Mouse (Mus musculus): ENCODE measurements around the gene Zfp609. TPM values are rescaled to one million over a fixed set of nuclear protein-coding genes. Genes with fewer than 3 reads are reported as not detected.

The Zfp609 gene
- polyA plus RNA-seq, 1 experiment from 2014 or later = 5.0 TPM

- Histone ChIP-seq H3K36me3 (ENCODE audit: control insufficient read depth, insufficient read depth, low read length) (no peaks in the 10 kb centered on the region), H3K9ac (ENCODE audit: low read depth, low read length) (no peak overlapping the region), H3K9me3 (ENCODE audit: control insufficient read depth, low read length) (no peaks in the 10 kb centered on the region), H3K27ac (ENCODE audit: low read depth, low read length) (no peak overlapping the region), H3K4me3 (ENCODE audit: low read length) (no peak overlapping the region), H3K27me3 (replicated peaks; ENCODE audit: control insufficient read depth, insufficient read depth, low read length) (no peaks in the 10 kb centered on the region), H3K4me1 (ENCODE audit: control insufficient read depth, insufficient read depth, low read depth, low read length) (peaks cover 8% of the 10 kb centered on the region), H3K4me2 (ENCODE audit: low read length) (no peak overlapping the region)
- WGBS = 13% methylated on average over 2 of the region's 2 CpGs
- ATAC-seq = no peak
Observed at GRCm38 (mm10) chr9:65833230-65833629, 5.9 kb upstream of the Zfp609 start.

- no peak for ATAC-seq
- WGBS = 9% methylated on average over 2 of the region's 2 CpGs
- Histone ChIP-seq H3K9me3 (ENCODE audit: control insufficient read depth, low read length) (no peaks in the 10 kb centered on the region), H3K27me3 (replicated peaks; ENCODE audit: control insufficient read depth, insufficient read depth, low read length) (no peaks in the 10 kb centered on the region), H3K27ac (ENCODE audit: low read depth, low read length) (peak overlapping the region; percentile 23; the same call in 1 of the 2 replicates), H3K4me2 (ENCODE audit: low read length) (no peak overlapping the region), H3K4me3 (ENCODE audit: low read length) (no peak overlapping the region), H3K4me1 (ENCODE audit: control insufficient read depth, insufficient read depth, low read depth, low read length) (peaks cover 10% of the 10 kb centered on the region), H3K9ac (ENCODE audit: low read depth, low read length) (no peak overlapping the region), H3K36me3 (ENCODE audit: control insufficient read depth, insufficient read depth, low read length) (no peaks in the 10 kb centered on the region)
Observed at GRCm38 (mm10) chr9:65832041-65832440, 4.7 kb upstream of the Zfp609 start.

- Histone ChIP-seq H3K27me3 (replicated peaks; ENCODE audit: control insufficient read depth, insufficient read depth, low read length) (no peaks in the 10 kb centered on the region), H3K27ac (ENCODE audit: low read depth, low read length) (no peak overlapping the region), H3K36me3 (ENCODE audit: control insufficient read depth, insufficient read depth, low read length) (no peaks in the 10 kb centered on the region), H3K9ac (ENCODE audit: low read depth, low read length) (no peak overlapping the region), H3K4me3 (ENCODE audit: low read length) (no peak overlapping the region), H3K9me3 (ENCODE audit: control insufficient read depth, low read length) (no peaks in the 10 kb centered on the region), H3K4me2 (ENCODE audit: low read length) (no peak overlapping the region), H3K4me1 (ENCODE audit: control insufficient read depth, insufficient read depth, low read depth, low read length) (peaks cover 10% of the 10 kb centered on the region)
- ATAC-seq = no peak
- WGBS = 41% methylated on average over 4 of the region's 4 CpGs
Observed at GRCm38 (mm10) chr9:65831164-65831563, 3.8 kb upstream of the Zfp609 start.

DNA sequence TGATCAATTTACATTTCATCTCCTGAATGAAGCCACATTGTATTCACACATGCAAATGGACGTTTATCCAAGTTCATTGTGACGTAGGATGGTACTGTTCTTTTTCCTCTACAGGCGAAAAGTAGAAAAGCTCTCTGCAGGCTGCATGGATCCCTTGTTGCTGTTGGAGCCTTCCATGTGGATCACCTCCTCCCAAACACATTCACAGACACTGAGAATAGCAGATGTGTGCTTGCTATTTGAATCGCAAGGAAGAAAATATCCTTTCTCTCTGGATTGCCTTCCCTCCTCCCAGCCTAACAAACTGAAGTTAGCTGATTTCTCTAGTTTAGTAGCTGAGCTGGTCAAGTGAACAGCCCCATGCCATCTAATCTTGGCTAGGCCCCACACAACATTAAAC lies 2.9 kb upstream of the Zfp609 start:
- Histone ChIP-seq H3K4me1 (ENCODE audit: control insufficient read depth, insufficient read depth, low read depth, low read length) (peaks cover 19% of the 10 kb centered on the region), H3K27me3 (replicated peaks; ENCODE audit: control insufficient read depth, insufficient read depth, low read length) (no peaks in the 10 kb centered on the region), H3K9ac (ENCODE audit: low read depth, low read length) (no peak overlapping the region), H3K36me3 (ENCODE audit: control insufficient read depth, insufficient read depth, low read length) (no peaks in the 10 kb centered on the region), H3K9me3 (ENCODE audit: control insufficient read depth, low read length) (no peaks in the 10 kb centered on the region), H3K27ac (ENCODE audit: low read depth, low read length) (no peak overlapping the region), H3K4me3 (ENCODE audit: low read length) (no peak overlapping the region), H3K4me2 (ENCODE audit: low read length) (no peak overlapping the region)
- ATAC-seq = no peak
- WGBS = 63% methylated on average over 4 of the region's 4 CpGs

DNA sequence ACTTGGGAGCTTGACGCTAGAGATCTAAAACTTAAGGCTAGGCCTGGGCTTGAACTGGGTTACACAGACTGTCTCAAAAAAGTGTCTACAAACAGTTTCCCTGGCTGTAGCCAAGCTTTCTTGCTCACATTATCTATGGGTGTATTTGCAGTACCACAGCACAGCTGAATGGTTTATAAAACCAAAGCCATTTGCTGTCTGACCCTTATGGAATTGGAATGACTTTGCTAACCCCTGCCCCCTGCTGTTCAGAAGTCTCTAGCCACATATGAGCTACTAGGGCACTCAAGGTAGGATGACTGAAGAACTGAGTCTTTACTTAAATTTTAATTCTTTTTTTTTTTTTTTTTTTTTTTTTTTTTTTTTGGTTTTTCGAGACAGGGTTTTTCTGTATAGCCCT lies 2.0 kb upstream of the Zfp609 start:
- no peak for ATAC-seq
- no peaks in the 10 kb centered on the region for H3K9me3 ChIP-seq (ENCODE audit: control insufficient read depth, low read length)
- no peak overlapping the region for H3K4me2 ChIP-seq (ENCODE audit: low read length)
- H3K9ac ChIP-seq (ENCODE audit: low read depth, low read length) = no peak overlapping the region
- H3K27ac ChIP-seq (ENCODE audit: low read depth, low read length) = no peak overlapping the region
- no peaks in the 10 kb centered on the region for H3K36me3 ChIP-seq (ENCODE audit: control insufficient read depth, insufficient read depth, low read length)
- no peaks in the 10 kb centered on the region for H3K27me3 ChIP-seq (replicated peaks; ENCODE audit: control insufficient read depth, insufficient read depth, low read length)
- 97% methylated on average over 1 of the region's 2 CpGs for WGBS
- peaks cover 26% of the 10 kb centered on the region for H3K4me1 ChIP-seq (ENCODE audit: control insufficient read depth, insufficient read depth, low read depth, low read length)
- H3K4me3 ChIP-seq (ENCODE audit: low read length) = no peak overlapping the region

GRCm38 (mm10) chr9:65828511-65828910 lies 1.1 kb upstream of the Zfp609 start:
- no peak for ATAC-seq
- WGBS = 38% methylated on average over 3 of the region's 3 CpGs
- Histone ChIP-seq H3K4me1 (ENCODE audit: control insufficient read depth, insufficient read depth, low read depth, low read length) (peaks cover 35% of the 10 kb centered on the region), H3K27me3 (replicated peaks; ENCODE audit: control insufficient read depth, insufficient read depth, low read length) (no peaks in the 10 kb centered on the region), H3K9me3 (ENCODE audit: control insufficient read depth, low read length) (no peaks in the 10 kb centered on the region), H3K27ac (ENCODE audit: low read depth, low read length) (no peak overlapping the region), H3K4me3 (ENCODE audit: low read length) (peak overlapping the region; percentile 93), H3K36me3 (ENCODE audit: control insufficient read depth, insufficient read depth, low read length) (no peaks in the 10 kb centered on the region), H3K4me2 (ENCODE audit: low read length) (peak overlapping the region; percentile 71), H3K9ac (ENCODE audit: low read depth, low read length) (no peak overlapping the region; the same call in 1 of the 2 replicates)

DNA sequence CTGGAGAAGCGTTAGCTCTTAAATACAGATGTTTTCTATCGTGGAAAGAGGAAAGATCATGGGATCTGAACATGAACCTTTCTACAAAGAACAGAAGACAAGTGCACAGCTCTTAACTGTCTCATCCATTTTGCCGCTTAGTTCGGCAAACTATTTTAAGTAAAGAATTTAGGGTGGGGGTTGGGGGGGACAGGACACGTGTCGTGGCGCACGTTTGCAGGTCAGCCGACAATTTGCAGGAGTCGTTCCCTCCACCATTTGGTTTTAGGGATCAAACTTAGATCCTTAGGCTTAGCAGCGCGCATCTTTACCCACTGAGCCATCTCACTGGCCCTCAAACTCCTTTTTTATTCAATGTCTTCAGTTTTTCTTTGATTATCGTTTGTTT lies 646 bp upstream of the Zfp609 start:
- Histone ChIP-seq H3K4me1 (ENCODE audit: control insufficient read depth, insufficient read depth, low read depth, low read length) (peaks cover 38% of the 10 kb centered on the region), H3K4me2 (ENCODE audit: low read length) (peak overlapping the region; percentile 71), H3K36me3 (ENCODE audit: control insufficient read depth, insufficient read depth, low read length) (no peaks in the 10 kb centered on the region), H3K9me3 (ENCODE audit: control insufficient read depth, low read length) (no peaks in the 10 kb centered on the region), H3K27me3 (replicated peaks; ENCODE audit: control insufficient read depth, insufficient read depth, low read length) (no peaks in the 10 kb centered on the region), H3K9ac (ENCODE audit: low read depth, low read length) (peak overlapping the region; percentile 98), H3K4me3 (ENCODE audit: low read length) (peak overlapping the region; percentile 93), H3K27ac (ENCODE audit: low read depth, low read length) (peak overlapping the region; percentile 14; the same call in 1 of the 2 replicates)
- ATAC-seq = no peak; the same call in 1 of the 2 replicates
- under 1% methylated on average over 13 of the region's 13 CpGs for WGBS

- WGBS = under 1% methylated on average over 30 of the region's 31 CpGs
- ATAC-seq = peak; percentile 49
- no peaks in the 10 kb centered on the region for H3K27me3 ChIP-seq (replicated peaks; ENCODE audit: control insufficient read depth, insufficient read depth, low read length)
- no peaks in the 10 kb centered on the region for H3K9me3 ChIP-seq (ENCODE audit: control insufficient read depth, low read length)
- H3K9ac ChIP-seq (ENCODE audit: low read depth, low read length) = peak overlapping the region; percentile 98
- peaks cover 33% of the 10 kb centered on the region for H3K4me1 ChIP-seq (ENCODE audit: control insufficient read depth, insufficient read depth, low read depth, low read length)
- H3K27ac ChIP-seq (ENCODE audit: low read depth, low read length) = peak overlapping the region; percentile 99
- H3K4me3 ChIP-seq (ENCODE audit: low read length) = peak overlapping the region; percentile 93
- peak overlapping the region; percentile 75 for H3K4me2 ChIP-seq (ENCODE audit: low read length)
- no peaks in the 10 kb centered on the region for H3K36me3 ChIP-seq (ENCODE audit: control insufficient read depth, insufficient read depth, low read length)
Observed at GRCm38 (mm10) chr9:65826588-65827343, 598 bp downstream of the Zfp609 start.

DNA sequence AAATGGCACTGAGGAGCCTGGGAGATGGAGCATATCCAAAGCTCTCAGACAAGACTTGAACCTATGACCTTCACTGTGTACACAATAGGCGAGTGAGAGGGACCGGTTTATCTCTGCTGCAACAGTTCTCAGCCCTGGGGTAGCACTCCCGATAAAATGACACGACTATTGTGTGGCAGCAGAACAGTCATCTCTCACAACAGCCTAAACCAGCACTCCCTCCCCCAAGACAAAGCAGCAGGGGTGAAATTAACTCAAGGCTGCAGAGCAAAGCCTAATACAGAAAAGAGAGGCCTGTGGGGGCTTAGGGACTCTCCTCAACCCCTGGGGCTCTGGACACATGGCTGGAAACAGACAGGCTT lies 1.2 kb downstream of the Zfp609 start:
- Histone ChIP-seq H3K9me3 (ENCODE audit: control insufficient read depth, low read length) (no peaks in the 10 kb centered on the region), H3K4me3 (ENCODE audit: low read length) (peak overlapping the region; percentile 93), H3K9ac (ENCODE audit: low read depth, low read length) (peak overlapping the region; percentile 98), H3K27me3 (replicated peaks; ENCODE audit: control insufficient read depth, insufficient read depth, low read length) (no peaks in the 10 kb centered on the region), H3K4me1 (ENCODE audit: control insufficient read depth, insufficient read depth, low read depth, low read length) (peaks cover 33% of the 10 kb centered on the region), H3K4me2 (ENCODE audit: low read length) (peak overlapping the region; percentile 75), H3K27ac (ENCODE audit: low read depth, low read length) (peak overlapping the region; percentile 99), H3K36me3 (ENCODE audit: control insufficient read depth, insufficient read depth, low read length) (no peaks in the 10 kb centered on the region)
- 2% methylated on average over 4 of the region's 4 CpGs for WGBS
- ATAC-seq = peak; percentile 34

Data from hindbrain, embryonic 16.5 days (tissue).